Mouse (Mus musculus) testis, adult 2 months (tissue): Measurements from ENCODE around the gene Sdhc. TPM values are rescaled to one million over a fixed set of nuclear protein-coding genes. Genes with fewer than 3 reads are reported as not detected.

Experiments
- H3K27ac ChIP-seq: fragments of 200-500 bp; 2 replicates; pipeline ENCODE4 v1.5.1; 2012; ENCODE audit warnings: low read depth, low read length; ENCODE audit not compliant: control insufficient read depth, insufficient read depth
- H3K27me3 ChIP-seq: fragments of 200-500 bp; 2 replicates; pipeline ENCODE4 v1.6.1; 2012; ENCODE audit warnings: mild to moderate bottlenecking, low read length, moderate library complexity; ENCODE audit not compliant: control insufficient read depth, insufficient read depth
- H3K36me3 ChIP-seq: fragments of 200-500 bp; 2 replicates; pipeline ENCODE4 v1.6.1; 2012; ENCODE audit warnings: mild to moderate bottlenecking, low read length; ENCODE audit not compliant: control insufficient read depth, insufficient read depth
- H3K4me1 ChIP-seq: fragments of 200-500 bp; 2 replicates; pipeline ENCODE4 v1.6.1; 2012; ENCODE audit warnings: low read length; ENCODE audit not compliant: control insufficient read depth, insufficient read depth
- H3K4me3 ChIP-seq: fragments of 200-500 bp; 2 replicates; pipeline ENCODE4 v1.5.1; 2012; ENCODE audit warnings: low read depth, mild to moderate bottlenecking, low read length, moderate library complexity, mixed read lengths; ENCODE audit not compliant: control insufficient read depth
- CTCF ChIP-seq: fragments of 200-500 bp; IDR thresholded peaks from 2 replicates; pipeline ENCODE4 v1.5.1; 2012; ENCODE audit warnings: low read depth, mild to moderate bottlenecking, inconsistent platforms, low read length, moderate library complexity; ENCODE audit not compliant: control insufficient read depth, insufficient read depth, insufficient replicate concordance
- POLR2A ChIP-seq: fragments of 200-500 bp; IDR thresholded peaks from 2 replicates; pipeline ENCODE4 v1.6.1; 2012; ENCODE audit warnings: low read depth, mild to moderate bottlenecking, inconsistent platforms, low read length, moderate library complexity; ENCODE audit not compliant: control insufficient read depth
- polyA plus RNA-seq: library from polyadenylated mRNA; depleted of rRNA; stranded (reverse); fragments of >200 nt; gene quantifications from 2 replicates; pipeline ENCODE4 v1.2.3, GENCODE M21; 2012

The Sdhc gene
- polyA plus RNA-seq, 1 experiment: 105 TPM

- peaks cover 1% of the 10 kb centered on the region; the same call in 1 of the 2 replicates for H3K36me3 ChIP-seq
- TF ChIP-seq CTCF: no peak
- no peak for TF ChIP-seq POLR2A
Measured at GRCm38 (mm10) chr1:171135600-171135999, 14.8 kb downstream of the Sdhc start.

GRCm38 (mm10) chr1:171130971-171131370, 19.4 kb downstream of the Sdhc start:
- Histone ChIP-seq H3K27ac (no peak overlapping the region), H3K36me3 (peaks cover 1% of the 10 kb centered on the region; the same call in 1 of the 2 replicates)
- TF ChIP-seq POLR2A (no peak), CTCF (no peak)

More at GRCm38 (mm10) chr1:171135600-171135999, 14.8 kb downstream of the Sdhc start:
- Histone ChIP-seq H3K27ac (no peak overlapping the region), H3K4me1 (no peaks in the 10 kb centered on the region), H3K27me3 (no peaks in the 10 kb centered on the region), H3K4me3 (no peak overlapping the region)

GRCm38 (mm10) chr1:171129251-171129650, 21.2 kb downstream of the Sdhc start:
- Histone ChIP-seq H3K4me3 (no peak overlapping the region), H3K36me3 (no peaks in the 10 kb centered on the region; the same call in 1 of the 2 replicates), H3K4me1 (no peaks in the 10 kb centered on the region), H3K27ac (no peak overlapping the region), H3K27me3 (no peaks in the 10 kb centered on the region)
- TF ChIP-seq CTCF (no peak), POLR2A (peak; percentile 39; the same call in 1 of the 2 replicates)

More at GRCm38 (mm10) chr1:171130971-171131370, 19.4 kb downstream of the Sdhc start:
- Histone ChIP-seq H3K4me1 (no peaks in the 10 kb centered on the region), H3K27me3 (no peaks in the 10 kb centered on the region), H3K4me3 (no peak overlapping the region)

GRCm38 (mm10) chr1:171124398-171124797, 26.0 kb downstream of the Sdhc start:
- no peak overlapping the region for H3K27ac ChIP-seq
- no peaks in the 10 kb centered on the region for H3K36me3 ChIP-seq
- H3K4me3 ChIP-seq: peak overlapping the region; percentile 68; the same call in 1 of the 2 replicates
- no peaks in the 10 kb centered on the region for H3K4me1 ChIP-seq
- TF ChIP-seq CTCF (no peak), POLR2A (no peak)
- no peaks in the 10 kb centered on the region for H3K27me3 ChIP-seq

GRCm38 (mm10) chr1:171122932-171123331, 27.5 kb downstream of the Sdhc start:
- no peaks in the 10 kb centered on the region for H3K36me3 ChIP-seq
- H3K27me3 ChIP-seq: no peaks in the 10 kb centered on the region
- H3K4me3 ChIP-seq: peak overlapping the region; percentile 79
- TF ChIP-seq CTCF (no peak), POLR2A (peak; percentile 62; the same call in 1 of the 2 replicates)
- H3K27ac ChIP-seq: peak overlapping the region; percentile 81
- no peaks in the 10 kb centered on the region for H3K4me1 ChIP-seq

GRCm38 (mm10) chr1:171121839-171122238, 28.6 kb downstream of the Sdhc start:
- Histone ChIP-seq H3K27ac (peak overlapping the region; percentile 84), H3K36me3 (no peaks in the 10 kb centered on the region), H3K27me3 (no peaks in the 10 kb centered on the region), H3K4me3 (peak overlapping the region; percentile 78), H3K4me1 (no peaks in the 10 kb centered on the region)
- TF ChIP-seq CTCF (no peak), POLR2A (peak; percentile 26; the same call in 1 of the 2 replicates)

GRCm38 (mm10) chr1:171120893-171121292, 29.5 kb downstream of the Sdhc start:
- peak overlapping the region; percentile 78 for H3K4me3 ChIP-seq
- H3K4me1 ChIP-seq: no peaks in the 10 kb centered on the region
- peak overlapping the region; percentile 73; the same call in 1 of the 2 replicates for H3K27ac ChIP-seq
- no peaks in the 10 kb centered on the region for H3K27me3 ChIP-seq
- TF ChIP-seq CTCF (no peak), POLR2A (no peak)
- no peaks in the 10 kb centered on the region for H3K36me3 ChIP-seq
